Mouse (Mus musculus): ENCODE measurements around the gene 3110082J24Rik. TPM values are rescaled to one million over a fixed set of nuclear protein-coding genes. Genes with fewer than 3 reads are reported as not detected.
"Not testable (repeated sequence)": the region's sequence is repeated elsewhere in the genome, so short reads cannot be mapped to it uniquely, and the experiment has no call there.

Gene 3110082J24Rik
- polyA plus RNA-seq, 2 experiments from 2014 or later, result not detected

GRCm38 (mm10) chr5:30071677-30072076 is 34.2 kb downstream of the 3110082J24Rik start:
- no peak for ATAC-seq

- ATAC-seq, result no peak
These were observed 38.2 kb downstream of the 3110082J24Rik start for GRCm38 (mm10) chr5:30067726-30068125.

- ATAC-seq, result not testable (repeated sequence)
These were observed 46.3 kb downstream of the 3110082J24Rik start for GRCm38 (mm10) chr5:30059607-30060006.

GRCm38 (mm10) chr5:30058216-30058731 is 47.6 kb downstream of the 3110082J24Rik start:
- no peak for ATAC-seq

Other genes starting within 250 kb of the 3110082J24Rik start
- gene Il6, start 93.0 kb downstream of the 3110082J24Rik start, polyA plus RNA-seq (2017; shearing (Covaris generic)), result under 1 TPM in 1 of 2 experiments, not detected in 1; 0.38 TPM
- gene Tyms, start 32.5 kb downstream of the 3110082J24Rik start, polyA plus RNA-seq (2017; shearing (Covaris generic)), result 100 to 1,000 TPM; 112 to 171 TPM
- not detected for gene Garem2, start 925 bp downstream of the 3110082J24Rik start, polyA plus RNA-seq (2017; shearing (Covaris generic))
- gene Hadha, start 49.1 kb upstream of the 3110082J24Rik start, polyA plus RNA-seq (2017; shearing (Covaris generic)), result 10 to 100 TPM; 68.8 to 80.0 TPM
- 100 to 1,000 TPM; 111 to 127 TPM for gene Hadhb, start 49.2 kb upstream of the 3110082J24Rik start, polyA plus RNA-seq (2017; shearing (Covaris generic))
- not detected for gene Adgrf3, start 99.6 kb upstream of the 3110082J24Rik start, polyA plus RNA-seq (2017; shearing (Covaris generic))
- 10 to 100 TPM; 21.9 to 23.3 TPM for gene Selenoi, start 126.5 kb upstream of the 3110082J24Rik start, polyA plus RNA-seq (2017; shearing (Covaris generic))
- gene Drc1, start 175.3 kb upstream of the 3110082J24Rik start, polyA plus RNA-seq (2017; shearing (Covaris generic)), result 10 to 100 TPM in 1 of 2 experiments, 1 to 10 TPM in 1; 8.1 to 13.2 TPM